Mouse (Mus musculus) liver, adult 2 months (tissue): Measurements from ENCODE around the gene Rbm7. TPM values are rescaled to one million over a fixed set of nuclear protein-coding genes. Genes with fewer than 3 reads are reported as not detected.

ENCODE experiments used
- DNase-seq: peaks from one replicate; pipeline ENCODE4 v3.0.0-alpha.2; 2011; ENCODE audit warnings: low read depth, low spot score; ENCODE audit errors: extremely low read depth
- H3K27ac ChIP-seq: fragments of 200-500 bp; replicated peaks from 2 replicates; pipeline ENCODE4 v1.5.1; 2012; ENCODE audit warnings: low read depth, mild to moderate bottlenecking, control low read depth, inconsistent platforms, low read length; ENCODE audit not compliant: insufficient read depth
- H3K27me3 ChIP-seq: fragments of 200-500 bp; 2 replicates; pipeline ENCODE4 v1.6.1; 2012; ENCODE audit warnings: mild to moderate bottlenecking, moderate library complexity, low read length, inconsistent platforms; ENCODE audit not compliant: control insufficient read depth, insufficient read depth
- H3K36me3 ChIP-seq: fragments of 200-500 bp; 2 replicates; pipeline ENCODE4 v1.6.1; 2012; ENCODE audit warnings: low read length, inconsistent platforms; ENCODE audit not compliant: control insufficient read depth, insufficient read depth
- H3K4me1 ChIP-seq: fragments of 200-500 bp; 2 replicates; pipeline ENCODE4 v1.6.1; 2011; ENCODE audit warnings: low read length; ENCODE audit not compliant: control insufficient read depth, insufficient read depth
- H3K4me3 ChIP-seq: fragments of 200-500 bp; 2 replicates; pipeline ENCODE4 v1.5.1; 2011; ENCODE audit warnings: low read depth, mild to moderate bottlenecking, control low read depth, low read length, moderate library complexity; ENCODE audit not compliant: insufficient read depth
- H3K79me2 ChIP-seq: fragments of 200-500 bp; 2 replicates; pipeline ENCODE4 v1.6.1; 2012; ENCODE audit warnings: inconsistent platforms, mild to moderate bottlenecking, low read length, moderate library complexity; ENCODE audit not compliant: control insufficient read depth, insufficient read depth
- H3K9ac ChIP-seq: fragments of 200-500 bp; 2 replicates; pipeline ENCODE4 v1.6.1; 2012; ENCODE audit warnings: low read depth, mild to moderate bottlenecking, control low read depth, inconsistent platforms, low read length
- CTCF ChIP-seq: fragments of 200-500 bp; IDR thresholded peaks from 2 replicates; pipeline ENCODE4 v1.5.1; 2011; ENCODE audit warnings: low read depth, low read length, control low read depth
- POLR2A ChIP-seq: fragments of 200-500 bp; IDR thresholded peaks from 2 replicates; pipeline ENCODE4 v1.6.1; 2011; ENCODE audit warnings: low read length, control low read depth; ENCODE audit not compliant: insufficient read depth; ENCODE audit errors: extremely low read depth
- WGBS: fragments of 180-500 bp; shearing (Covaris S2); methylation state at CpG from one replicate; pipeline ENCODE4 v1.1.7; 2018; 5-methylcytosine and 5-hydroxymethylcytosine counted together
- polyA plus RNA-seq: library from polyadenylated mRNA; depleted of rRNA; stranded (reverse); fragments of >200 nt; gene quantifications from 2 replicates; pipeline ENCODE4 v1.2.3, GENCODE M21; 2012
- total RNA-seq: library from RNA; depleted of rRNA; stranded (reverse); fragments of >200 nt; gene quantifications from 2 replicates; pipeline ENCODE4 v1.2.3, GENCODE M21; 2014

Gene Rbm7
- total and polyA plus RNA-seq, 2 experiments, result 17.9 to 57.7 TPM

DNA sequence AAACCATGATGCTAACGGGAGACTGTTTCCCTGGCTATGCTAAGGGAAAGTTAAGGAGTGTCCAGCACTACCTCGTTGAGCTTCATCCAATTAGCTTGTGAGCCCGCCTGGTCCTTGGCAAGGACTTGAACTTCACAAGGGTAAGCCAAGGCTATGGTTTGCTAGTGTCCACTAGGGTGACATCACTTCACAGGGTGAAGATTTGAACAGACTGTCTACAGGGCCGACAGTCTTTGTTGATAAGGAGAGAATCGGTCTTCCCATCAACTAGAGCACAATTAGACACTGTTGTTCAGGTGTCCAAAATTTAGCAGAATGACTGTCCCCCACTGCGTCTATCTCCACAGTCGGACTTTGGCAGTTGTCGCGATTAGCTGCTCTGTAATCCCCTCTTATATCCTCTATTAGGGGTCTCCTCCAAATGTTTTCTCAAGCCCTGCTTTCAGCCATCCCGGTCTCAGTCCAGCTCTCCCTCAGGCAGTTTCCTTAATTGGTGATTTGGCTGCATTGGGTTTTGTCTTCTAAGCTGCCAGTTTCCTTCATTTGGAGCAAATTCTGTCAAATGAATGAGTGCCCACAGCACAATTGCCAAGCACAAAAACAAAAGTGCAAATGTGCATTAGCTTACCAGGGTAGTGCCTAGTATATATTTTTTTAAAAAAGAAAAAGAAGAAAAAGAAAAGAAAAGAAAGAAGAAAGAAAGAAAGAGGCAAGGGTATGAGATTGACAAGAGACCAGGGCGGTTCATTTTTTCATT lies 21.7 kb upstream of the Rbm7 start:
- no peak for TF ChIP-seq CTCF
- TF ChIP-seq POLR2A, result no peak
- 91% methylated on average over 11 of the region's 11 CpGs for WGBS
- Histone ChIP-seq H3K4me3 (no peak overlapping the region), H3K4me1 (no peaks in the 10 kb centered on the region), H3K27me3 (no peaks in the 10 kb centered on the region), H3K79me2 (no peaks in the 10 kb centered on the region), H3K9ac (no peak overlapping the region), H3K36me3 (no peaks in the 10 kb centered on the region), H3K27ac (no peak overlapping the region)
- no peak for DNase-seq

DNA sequence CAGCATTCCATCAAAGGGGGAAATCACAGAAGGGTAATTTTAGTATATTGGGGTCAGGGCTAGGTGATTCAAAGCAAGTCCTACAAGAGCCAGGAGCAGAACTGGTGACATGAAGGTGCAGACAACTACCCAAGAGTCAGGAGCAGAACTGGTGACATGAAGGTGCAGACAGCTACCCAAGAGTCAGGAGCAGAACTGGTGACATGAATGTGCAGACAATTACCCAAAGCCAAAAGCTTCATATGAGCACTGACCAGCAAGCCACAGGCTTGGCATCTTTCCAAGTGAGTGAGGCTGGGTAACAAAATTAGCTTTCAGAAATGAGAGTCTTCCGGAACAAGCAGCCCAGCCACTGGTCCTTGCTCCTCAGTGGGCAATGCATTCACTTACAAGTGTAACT lies 20.2 kb upstream of the Rbm7 start:
- no peak for TF ChIP-seq CTCF
- no peak for TF ChIP-seq POLR2A
- DNase-seq, result no peak

DNA sequence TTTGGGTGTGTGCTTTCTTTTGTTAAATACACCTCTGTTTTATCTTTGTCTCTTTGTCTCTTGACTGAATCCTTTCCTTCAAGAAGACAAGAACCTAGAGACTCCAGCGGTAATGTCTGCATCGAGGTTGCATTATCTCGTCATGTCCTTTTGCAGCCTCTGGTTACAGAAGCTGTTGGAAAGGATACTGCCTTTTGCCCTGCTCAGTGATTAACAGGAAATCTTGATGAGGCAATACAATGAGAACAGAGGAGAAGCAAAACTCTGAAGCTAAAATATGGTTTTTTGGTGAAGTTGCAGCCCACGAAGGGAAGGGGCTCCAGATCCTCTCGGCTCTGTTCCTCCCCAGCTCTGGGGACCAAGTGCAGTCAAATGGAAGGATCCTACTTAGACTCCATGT lies 15.0 kb upstream of the Rbm7 start:
- no peak for DNase-seq
- Histone ChIP-seq H3K27me3 (no peaks in the 10 kb centered on the region), H3K79me2 (no peaks in the 10 kb centered on the region), H3K4me3 (no peak overlapping the region), H3K27ac (no peak overlapping the region), H3K36me3 (no peaks in the 10 kb centered on the region), H3K4me1 (no peaks in the 10 kb centered on the region), H3K9ac (no peak overlapping the region)
- WGBS, result 81% methylated on average over 5 of the region's 5 CpGs
- TF ChIP-seq POLR2A (no peak), CTCF (no peak)

More for the DNA sequence above, 20.2 kb upstream of the Rbm7 start:
- 79% methylated on average over 1 of the region's 1 CpGs for WGBS
- Histone ChIP-seq H3K27ac (no peak overlapping the region), H3K9ac (no peak overlapping the region), H3K4me3 (no peak overlapping the region), H3K27me3 (no peaks in the 10 kb centered on the region), H3K36me3 (no peaks in the 10 kb centered on the region), H3K79me2 (no peaks in the 10 kb centered on the region), H3K4me1 (no peaks in the 10 kb centered on the region)

DNA sequence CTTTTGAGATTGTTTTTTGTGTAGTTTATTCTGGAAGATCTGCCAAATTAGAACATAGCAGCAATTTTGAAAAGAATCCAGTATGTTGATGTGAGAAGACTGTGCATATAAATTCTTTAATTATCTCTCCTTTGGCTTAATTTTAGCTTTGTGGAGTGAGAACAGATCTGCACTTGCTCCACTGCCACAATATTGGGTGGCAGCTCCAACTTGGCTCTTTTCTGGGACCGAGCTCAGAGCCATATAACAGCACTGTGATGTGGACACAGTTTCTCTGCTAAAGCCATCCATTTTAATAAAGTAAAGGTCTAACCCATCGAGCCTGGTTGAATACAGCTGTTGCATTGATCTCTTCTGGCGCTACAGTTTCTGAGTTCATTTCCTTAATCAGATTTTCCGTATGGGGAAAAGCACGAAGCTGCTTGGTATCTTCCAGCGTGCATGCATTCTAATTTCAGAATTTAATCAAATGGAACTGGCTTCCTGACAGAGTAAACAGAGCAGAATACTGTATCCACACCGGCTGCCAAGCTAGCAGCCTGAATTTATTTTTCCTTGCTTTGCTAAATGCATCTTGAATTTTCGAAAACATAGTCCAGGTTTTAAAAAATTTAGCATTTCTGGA lies 9.8 kb upstream of the Rbm7 start:
- no peaks in the 10 kb centered on the region for H3K4me1 ChIP-seq
- WGBS, result 71% methylated on average over 8 of the region's 8 CpGs
- no peaks in the 10 kb centered on the region for H3K79me2 ChIP-seq
- no peak overlapping the region for H3K9ac ChIP-seq
- H3K27ac ChIP-seq, result no peak overlapping the region
- H3K36me3 ChIP-seq, result no peaks in the 10 kb centered on the region
- no peaks in the 10 kb centered on the region for H3K27me3 ChIP-seq
- no peak overlapping the region for H3K4me3 ChIP-seq
- no peak for DNase-seq
- TF ChIP-seq CTCF, result no peak
- no peak for TF ChIP-seq POLR2A

DNA sequence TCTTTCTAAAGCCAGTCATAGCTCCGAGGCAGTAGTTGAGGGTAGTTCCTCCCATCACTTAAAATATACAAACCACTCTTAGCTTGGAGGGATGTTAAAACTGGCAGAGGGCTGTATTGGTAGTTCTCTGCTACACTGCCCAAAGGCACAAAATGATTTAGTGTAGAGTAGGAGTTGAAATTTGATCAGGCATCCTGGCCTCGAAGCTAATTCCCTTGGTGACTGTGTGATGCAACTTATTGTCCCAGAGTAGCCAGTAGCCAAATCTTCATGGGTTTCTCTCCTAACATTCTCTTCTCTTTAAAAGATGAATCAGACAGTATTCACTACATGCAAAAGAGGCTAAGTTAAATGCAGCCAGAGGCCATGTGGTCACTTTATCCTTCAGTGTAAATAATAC lies 7.9 kb upstream of the Rbm7 start:
- DNase-seq, result no peak
- Histone ChIP-seq H3K27ac (no peak overlapping the region), H3K79me2 (no peaks in the 10 kb centered on the region), H3K36me3 (no peaks in the 10 kb centered on the region), H3K9ac (no peak overlapping the region), H3K4me3 (no peak overlapping the region), H3K27me3 (no peaks in the 10 kb centered on the region), H3K4me1 (no peaks in the 10 kb centered on the region)
- 79% methylated on average over 2 of the region's 2 CpGs for WGBS
- TF ChIP-seq CTCF, result no peak

DNA sequence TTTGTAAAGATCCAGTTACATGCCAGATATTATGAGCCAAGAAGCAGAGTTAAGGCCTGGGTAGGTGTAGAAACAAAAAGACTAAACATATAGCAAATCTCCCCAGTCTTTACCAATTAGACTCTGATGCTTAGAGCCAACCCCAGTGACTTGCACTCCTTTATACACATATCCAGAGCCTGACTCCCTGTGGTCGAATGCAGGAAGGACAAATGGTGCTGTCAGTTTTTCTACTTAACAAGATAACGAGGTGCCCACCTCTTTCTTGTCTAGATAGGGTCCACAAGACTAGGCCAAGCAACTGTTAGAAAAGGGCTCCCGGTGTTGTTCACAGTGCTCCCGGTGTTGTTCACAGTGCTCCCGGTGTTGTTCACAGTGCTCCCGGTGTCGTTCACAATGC lies 6.1 kb upstream of the Rbm7 start:
- 88% methylated on average over 7 of the region's 7 CpGs for WGBS

More for the DNA sequence above, 6.1 kb upstream of the Rbm7 start:
- Histone ChIP-seq H3K4me3 (no peak overlapping the region), H3K4me1 (no peaks in the 10 kb centered on the region), H3K27ac (no peak overlapping the region), H3K27me3 (no peaks in the 10 kb centered on the region), H3K9ac (no peak overlapping the region), H3K79me2 (no peaks in the 10 kb centered on the region), H3K36me3 (no peaks in the 10 kb centered on the region)
- no peak for TF ChIP-seq POLR2A
- no peak for TF ChIP-seq CTCF
- DNase-seq, result no peak
